Mouse (Mus musculus) olfactory bulb, adult 2 months (tissue): ENCODE results near the gene Fbln5. TPM values are rescaled to one million over a fixed set of nuclear protein-coding genes. Genes with fewer than 3 reads are reported as not detected.

ENCODE experiments used
- H3K27ac ChIP-seq: fragments of 200-500 bp; 2 replicates; pipeline ENCODE4 v1.5.1; 2012; ENCODE audit warnings: low read depth, low read length; ENCODE audit not compliant: insufficient read depth
- H3K4me1 ChIP-seq: fragments of 200-500 bp; 2 replicates; pipeline ENCODE4 v1.6.1; 2012; ENCODE audit warnings: low read length; ENCODE audit not compliant: control insufficient read depth, insufficient read depth
- H3K4me3 ChIP-seq: fragments of 200-500 bp; 2 replicates; pipeline ENCODE4 v1.5.1; 2012; ENCODE audit warnings: mild to moderate bottlenecking, low read depth, low read length, moderate library complexity; ENCODE audit not compliant: insufficient read depth
- CTCF ChIP-seq: fragments of 200-500 bp; IDR thresholded peaks from 2 replicates; pipeline ENCODE4 v1.5.1; 2012; ENCODE audit warnings: low read depth, mild to moderate bottlenecking, low read length, moderate library complexity; ENCODE audit not compliant: insufficient read depth
- POLR2A ChIP-seq: fragments of 200-500 bp; IDR thresholded peaks from 2 replicates; pipeline ENCODE4 v1.6.1; 2012; ENCODE audit warnings: mild to moderate bottlenecking, low read depth, low read length, moderate library complexity; ENCODE audit not compliant: insufficient read depth
- WGBS: fragments of 180-500 bp; shearing (Covaris S2); methylation state at CpG from one replicate; pipeline ENCODE4 v1.1.7; 2018; 5-methylcytosine and 5-hydroxymethylcytosine counted together
- polyA plus RNA-seq: library from polyadenylated mRNA; stranded (reverse); fragments of >200 nt; gene quantifications from 2 replicates; pipeline ENCODE4 v1.2.4, GENCODE M21; 2012; ENCODE audit warnings: low replicate concordance; ENCODE audit not compliant: missing spikeins, insufficient read depth, insufficient read length

The Fbln5 gene
- polyA plus RNA-seq, 1 experiment = not detected

DNA sequence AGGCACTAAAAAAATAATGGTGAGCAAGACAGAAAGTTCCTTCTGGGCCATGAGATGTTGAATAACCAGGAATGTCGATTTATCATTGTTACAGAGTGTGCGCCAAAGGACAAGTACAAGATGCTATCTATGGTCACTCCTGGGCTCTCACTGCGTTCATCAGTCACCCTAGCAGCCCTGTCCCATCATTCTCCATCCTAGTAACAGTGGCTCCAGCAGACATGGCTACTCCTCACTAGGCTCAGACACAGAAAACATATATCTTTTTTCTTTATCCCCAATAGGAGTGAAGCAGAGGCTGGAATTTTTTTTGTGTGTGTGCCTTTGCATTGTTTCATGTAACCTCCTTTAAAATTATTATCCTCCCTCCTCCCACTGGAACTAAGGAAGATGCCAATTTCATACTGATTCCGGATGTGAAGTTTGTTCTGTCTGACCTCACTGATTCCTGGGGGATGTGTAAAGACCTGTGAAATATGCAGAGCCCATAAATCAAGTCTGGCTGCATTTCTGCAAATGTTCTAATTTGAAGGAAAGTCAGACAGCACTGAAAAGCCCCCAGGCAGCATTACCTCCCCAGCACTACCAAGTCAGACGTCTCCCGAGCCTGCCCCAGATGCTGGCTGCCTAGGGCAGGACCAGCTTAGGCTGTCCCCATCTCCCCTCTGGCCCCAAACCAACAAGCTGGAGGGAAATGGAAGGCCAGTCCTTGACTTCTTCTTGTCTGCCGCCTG is 20.5 kb downstream of the Fbln5 start:
- Histone ChIP-seq H3K4me1 (no peaks in the 10 kb centered on the region), H3K4me3 (no peak overlapping the region), H3K27ac (no peak overlapping the region)
- TF ChIP-seq CTCF = no peak
- TF ChIP-seq POLR2A = no peak
- 84% methylated on average over 7 of the region's 7 CpGs for WGBS

DNA sequence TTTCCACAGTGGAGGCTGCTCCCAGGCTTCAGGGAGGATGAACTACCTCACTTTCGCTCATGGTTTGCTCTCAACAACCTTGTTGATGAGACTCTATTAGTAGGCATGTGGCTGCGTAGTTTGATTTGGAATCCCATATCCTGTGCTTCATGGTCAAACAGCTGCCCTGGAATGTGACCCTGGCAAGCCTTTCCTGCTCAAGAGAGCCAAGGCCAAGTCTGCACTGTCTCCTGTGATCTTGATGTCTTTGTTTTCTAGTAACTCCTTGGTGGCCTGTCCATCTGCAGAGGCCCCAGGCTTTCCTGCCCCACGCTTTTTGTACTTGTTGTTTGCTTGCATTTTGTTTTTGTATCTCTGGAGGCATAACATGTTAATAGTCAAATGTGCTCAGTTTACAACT is 24.4 kb downstream of the Fbln5 start:
- TF ChIP-seq POLR2A (no peak), CTCF (no peak)
- 84% methylated on average over 3 of the region's 3 CpGs for WGBS
- H3K27ac ChIP-seq = no peak overlapping the region
- no peak overlapping the region for H3K4me3 ChIP-seq
- no peaks in the 10 kb centered on the region for H3K4me1 ChIP-seq

DNA sequence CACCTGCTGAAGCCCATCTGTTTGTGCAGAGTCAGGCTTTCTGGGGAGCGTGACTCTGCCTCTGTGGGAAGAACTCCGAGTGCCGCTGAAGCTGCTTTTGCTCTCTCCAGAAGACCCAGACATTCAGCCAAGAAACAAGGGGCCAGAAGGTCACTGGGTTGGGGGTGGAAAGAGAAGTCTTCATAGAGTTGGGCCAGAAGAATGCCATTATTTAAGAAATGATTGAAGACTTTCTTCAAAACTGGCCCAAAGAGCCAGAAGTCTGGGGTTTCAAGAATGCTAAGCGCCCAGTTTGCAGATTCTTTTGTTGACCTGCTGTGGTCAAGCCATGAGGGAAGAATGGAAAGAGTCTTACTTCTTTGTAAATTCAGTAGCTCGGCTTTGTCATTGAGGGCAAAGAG is 25.6 kb downstream of the Fbln5 start:
- no peak overlapping the region for H3K27ac ChIP-seq
- TF ChIP-seq POLR2A (no peak), CTCF (no peak)
- no peaks in the 10 kb centered on the region for H3K4me1 ChIP-seq
- H3K4me3 ChIP-seq = no peak overlapping the region
- WGBS = 90% methylated on average over 5 of the region's 5 CpGs

DNA sequence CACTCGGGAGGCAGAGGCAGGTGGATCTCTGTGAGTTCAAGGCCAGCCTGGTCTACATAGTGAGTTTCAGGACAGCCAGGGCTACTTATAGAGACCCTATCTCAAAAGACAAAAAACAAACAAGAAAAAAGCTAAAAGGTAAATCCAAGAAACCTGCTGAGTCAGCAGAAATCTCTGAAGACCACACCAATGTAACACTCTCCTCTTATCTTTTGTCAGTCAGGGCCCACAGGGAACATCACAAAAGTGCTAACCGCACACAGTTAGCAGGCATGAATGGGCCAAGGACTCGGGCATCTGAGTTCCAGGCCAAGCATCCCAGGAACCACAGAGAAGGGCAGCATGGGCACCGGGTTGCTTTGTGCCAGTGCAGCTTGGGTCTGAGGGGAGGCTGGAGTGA is 26.2 kb downstream of the Fbln5 start:
- no peak overlapping the region for H3K4me3 ChIP-seq
- TF ChIP-seq CTCF = no peak
- no peak for TF ChIP-seq POLR2A
- no peak overlapping the region for H3K27ac ChIP-seq
- 92% methylated on average over 4 of the region's 4 CpGs for whole genome bisulfite sequencing
- H3K4me1 ChIP-seq = no peaks in the 10 kb centered on the region

DNA sequence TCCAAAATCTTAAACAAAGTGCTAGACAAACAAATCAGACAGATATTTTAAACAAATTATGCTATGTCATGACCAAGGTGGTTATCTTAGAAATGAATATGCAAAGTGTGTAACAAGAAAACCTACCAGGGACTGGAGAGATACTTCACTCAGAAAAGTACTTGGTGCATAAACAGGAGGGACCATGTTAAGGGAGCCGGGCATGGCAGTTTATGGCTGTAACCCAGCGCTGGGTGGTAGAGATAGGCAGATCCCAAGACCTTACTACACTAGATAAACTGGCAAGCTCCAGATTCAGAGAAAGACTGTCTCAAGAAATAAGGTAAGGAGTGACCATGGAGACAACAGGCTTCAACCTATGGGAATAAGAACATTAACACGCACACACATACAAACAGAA is 29.1 kb downstream of the Fbln5 start:
- H3K27ac ChIP-seq = no peak overlapping the region
- no peak for TF ChIP-seq POLR2A
- no peak for TF ChIP-seq CTCF
- 95% methylated on average over 3 of the region's 3 CpGs for WGBS
- H3K4me3 ChIP-seq = no peak overlapping the region
- H3K4me1 ChIP-seq = no peaks in the 10 kb centered on the region

DNA sequence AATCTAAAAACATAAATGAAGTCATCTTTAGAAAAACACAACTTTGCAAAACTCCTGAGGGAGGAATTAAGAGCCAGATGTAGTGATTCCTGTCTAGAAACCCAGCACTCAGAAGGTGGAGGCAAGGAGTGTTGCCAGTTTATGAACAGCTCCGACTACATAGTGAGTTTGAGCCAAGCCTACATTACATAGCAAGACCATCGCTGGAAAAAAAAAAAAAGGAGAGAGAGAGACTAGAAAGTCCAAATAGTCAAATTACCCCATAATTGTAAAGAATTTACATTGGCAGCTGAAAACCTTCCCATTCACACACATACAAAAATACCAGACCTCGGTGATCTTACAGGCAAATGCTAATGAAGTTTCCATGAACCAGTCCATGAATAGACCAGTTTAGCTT is 29.6 kb downstream of the Fbln5 start:
- Histone ChIP-seq H3K4me1 (no peaks in the 10 kb centered on the region), H3K27ac (no peak overlapping the region), H3K4me3 (no peak overlapping the region)
- TF ChIP-seq POLR2A (no peak), CTCF (no peak)
- WGBS = 39% methylated on average over 3 of the region's 3 CpGs

DNA sequence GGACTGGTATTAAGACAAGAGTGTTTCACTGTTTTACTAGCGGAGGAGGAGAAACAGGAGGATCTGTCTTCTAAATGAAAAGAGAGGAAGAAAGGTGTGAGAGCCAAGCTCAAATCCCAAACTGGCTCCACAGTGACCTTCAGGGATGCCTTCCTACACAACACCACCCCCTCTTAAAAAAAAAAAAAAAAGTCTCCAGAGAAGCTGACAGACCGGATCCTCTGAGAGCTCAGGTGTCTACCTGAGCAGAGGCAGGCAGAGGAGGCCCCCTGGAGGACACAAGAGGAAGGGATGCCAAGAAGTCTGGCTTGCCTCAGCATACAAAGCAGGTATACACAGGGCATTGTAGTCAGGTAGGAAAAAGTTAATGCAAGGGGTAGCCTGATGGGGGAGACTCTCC is 36.1 kb downstream of the Fbln5 start:
- TF ChIP-seq POLR2A (no peak), CTCF (no peak)
- peaks cover 2% of the 10 kb centered on the region; the same call in 1 of the 2 replicates for H3K4me1 ChIP-seq
- no peak overlapping the region for H3K4me3 ChIP-seq
- H3K27ac ChIP-seq = no peak overlapping the region
- whole genome bisulfite sequencing = 57% methylated on average over 2 of the region's 2 CpGs

DNA sequence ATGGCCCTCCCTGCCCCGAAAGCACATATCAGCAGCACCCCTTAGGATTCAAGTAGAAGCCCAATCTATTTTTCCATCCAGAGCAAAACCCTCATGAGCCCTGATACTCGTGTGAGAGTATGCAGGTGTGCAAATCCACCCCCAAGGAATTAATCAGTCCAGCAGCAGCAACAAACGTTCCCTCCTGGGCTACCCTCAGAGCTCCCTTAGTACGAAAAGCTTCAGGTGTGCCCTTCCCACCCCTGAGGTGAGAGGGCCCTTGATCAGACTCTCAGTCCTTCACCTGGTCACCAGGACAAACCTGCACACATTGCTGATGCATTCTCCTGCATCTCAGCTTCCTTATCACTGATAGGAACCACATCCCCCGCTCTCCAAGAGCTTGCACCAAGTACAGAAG is 37.9 kb downstream of the Fbln5 start:
- Histone ChIP-seq H3K4me3 (no peak overlapping the region), H3K4me1 (peaks cover 2% of the 10 kb centered on the region; the same call in 1 of the 2 replicates), H3K27ac (no peak overlapping the region)
- 89% methylated on average over 5 of the region's 5 CpGs for WGBS
- TF ChIP-seq POLR2A = no peak
- TF ChIP-seq CTCF = no peak

DNA sequence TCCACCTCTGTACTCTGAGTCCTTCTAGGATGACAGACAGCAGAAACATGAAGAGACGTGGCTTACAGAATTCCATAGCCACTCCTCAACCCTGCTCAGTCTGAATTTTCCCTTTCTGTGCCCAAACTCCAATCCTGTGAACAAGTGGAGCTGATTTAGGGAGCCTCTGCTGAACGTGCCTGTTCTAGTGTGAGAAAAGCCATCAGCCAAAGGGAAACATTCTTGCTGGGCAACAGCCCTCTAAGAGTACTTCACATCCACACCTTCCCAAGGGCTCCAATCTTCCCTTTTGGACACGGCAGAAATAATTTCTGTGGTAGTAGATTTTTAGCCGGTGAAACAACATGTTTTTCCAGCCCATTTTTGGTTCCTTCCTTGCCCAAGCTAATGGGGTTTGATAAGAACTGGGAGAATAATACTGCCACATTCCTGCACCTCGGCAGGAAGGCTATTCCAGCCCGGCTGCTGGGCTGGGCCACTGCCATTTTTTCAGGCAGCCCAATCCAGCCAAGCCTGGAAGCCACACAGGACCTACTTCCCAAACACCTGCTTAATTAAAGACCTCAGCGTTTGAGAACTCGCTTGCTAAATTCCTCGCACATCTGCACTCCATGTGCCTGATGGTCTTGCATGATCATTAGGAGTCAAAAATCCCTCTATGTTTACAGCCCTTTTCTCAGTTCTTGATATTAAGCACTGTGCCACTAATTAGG is 41.1 kb downstream of the Fbln5 start:
- Histone ChIP-seq H3K4me1 (peaks cover 2% of the 10 kb centered on the region; the same call in 1 of the 2 replicates), H3K4me3 (no peak overlapping the region), H3K27ac (no peak overlapping the region)
- TF ChIP-seq CTCF = no peak
- 26% methylated on average over 9 of the region's 9 CpGs for WGBS
